Mouse (Mus musculus): ENCODE results near the gene Rab17. TPM values are rescaled to one million over a fixed set of nuclear protein-coding genes. Genes with fewer than 3 reads are reported as not detected.

Rab17 gene
- total RNA-seq, 2 experiments from 2014 or later, result not detected

- no peak for ATAC-seq (ENCODE audit: poor library complexity, severe bottlenecking)
Observed at GRCm38 (mm10) chr1:90997136-90997535, 27.7 kb upstream of the Rab17 start.

- ATAC-seq (ENCODE audit: poor library complexity, severe bottlenecking), result no peak
Observed at GRCm38 (mm10) chr1:90995916-90996315, 26.5 kb upstream of the Rab17 start.

GRCm38 (mm10) chr1:90981346-90981745 lies 11.9 kb upstream of the Rab17 start:
- ATAC-seq (ENCODE audit: poor library complexity, severe bottlenecking), result no peak

GRCm38 (mm10) chr1:90980638-90981330 lies 11.3 kb upstream of the Rab17 start:
- no peak for ATAC-seq (ENCODE audit: poor library complexity, severe bottlenecking)

GRCm38 (mm10) chr1:90975960-90976359 lies 6.5 kb upstream of the Rab17 start:
- ATAC-seq (ENCODE audit: poor library complexity, severe bottlenecking), result no peak

GRCm38 (mm10) chr1:90974906-90975649 lies 5.6 kb upstream of the Rab17 start:
- peak; percentile 93 for ATAC-seq (ENCODE audit: poor library complexity, severe bottlenecking)

GRCm38 (mm10) chr1:90973574-90973911 lies 4.1 kb upstream of the Rab17 start:
- ATAC-seq (ENCODE audit: poor library complexity, severe bottlenecking), result peak; percentile 15; the same call in 1 of the 2 replicates

GRCm38 (mm10) chr1:90972911-90973573 lies 3.6 kb upstream of the Rab17 start:
- peak; percentile 87 for ATAC-seq (ENCODE audit: poor library complexity, severe bottlenecking)

- no peak for ATAC-seq (ENCODE audit: poor library complexity, severe bottlenecking)
Observed at GRCm38 (mm10) chr1:90969881-90970390, 475 bp upstream of the Rab17 start.

GRCm38 (mm10) chr1:90968649-90969048 lies 812 bp downstream of the Rab17 start:
- no peak for ATAC-seq (ENCODE audit: poor library complexity, severe bottlenecking)

GRCm38 (mm10) chr1:90967583-90967982 lies 1.9 kb downstream of the Rab17 start:
- no peak for ATAC-seq (ENCODE audit: poor library complexity, severe bottlenecking)

- ATAC-seq (ENCODE audit: poor library complexity, severe bottlenecking), result no peak
Observed at GRCm38 (mm10) chr1:90962994-90963393, 6.5 kb downstream of the Rab17 start.

GRCm38 (mm10) chr1:90962526-90962925 lies 6.9 kb downstream of the Rab17 start:
- ATAC-seq (ENCODE audit: poor library complexity, severe bottlenecking), result no peak

- ATAC-seq (ENCODE audit: poor library complexity, severe bottlenecking), result peak; percentile 56; the same call in 1 of the 2 replicates
Observed at GRCm38 (mm10) chr1:90956245-90957096, 13.0 kb downstream of the Rab17 start.

- no peak for ATAC-seq (ENCODE audit: poor library complexity, severe bottlenecking)
Observed at GRCm38 (mm10) chr1:90953688-90954087, 15.8 kb downstream of the Rab17 start.

- ATAC-seq (ENCODE audit: poor library complexity, severe bottlenecking), result no peak
Observed at GRCm38 (mm10) chr1:90952808-90953207, 16.7 kb downstream of the Rab17 start, which contains the start of gene Prlh. Gene Prlh, plus strand, starts transcription at chr1:90953108.

GRCm38 (mm10) chr1:90951670-90952069 lies 17.8 kb downstream of the Rab17 start:
- no peak for ATAC-seq (ENCODE audit: poor library complexity, severe bottlenecking)

GRCm38 (mm10) chr1:90949309-90949708 lies 20.2 kb downstream of the Rab17 start:
- no peak for ATAC-seq (ENCODE audit: poor library complexity, severe bottlenecking)

GRCm38 (mm10) chr1:90947252-90947651 lies 22.2 kb downstream of the Rab17 start:
- ATAC-seq (ENCODE audit: poor library complexity, severe bottlenecking), result no peak

GRCm38 (mm10) chr1:90945171-90945570 lies 24.3 kb downstream of the Rab17 start:
- no peak for ATAC-seq (ENCODE audit: poor library complexity, severe bottlenecking)

- no peak for ATAC-seq (ENCODE audit: poor library complexity, severe bottlenecking)
Observed at GRCm38 (mm10) chr1:90939980-90940379, 29.5 kb downstream of the Rab17 start.

Measured in megakaryocyte, adult 5-6 weeks (primary cell).